Mouse (Mus musculus): Measurements from ENCODE around the gene Atl1. TPM values are rescaled to one million over a fixed set of nuclear protein-coding genes. Genes with fewer than 3 reads are reported as not detected.

Gene Atl1
- total RNA-seq, 2 experiments from 2014 or later, result 4.0 to 6.1 TPM

DNA sequence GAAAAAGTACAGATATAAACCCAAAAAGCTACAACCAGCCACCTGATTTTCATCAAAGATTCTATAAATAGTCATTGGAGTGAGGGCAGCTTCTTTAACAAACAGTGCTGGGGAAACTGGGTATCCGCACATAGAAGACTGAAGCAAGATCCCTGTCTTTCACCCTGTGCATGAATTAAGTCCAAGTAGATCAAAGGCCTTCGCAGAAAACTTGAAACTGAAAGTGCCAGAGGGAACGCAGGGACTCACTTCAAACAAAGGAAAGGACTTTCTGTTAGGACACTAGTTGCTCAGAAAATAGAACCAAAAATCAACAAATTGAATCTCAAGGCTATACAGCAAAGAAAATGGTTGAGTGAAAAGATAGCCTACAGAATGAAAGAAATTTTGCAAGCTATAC lies 103.0 kb downstream of the Atl1 start:
- DNase-seq, result no peak
- intact Hi-C loops (cut with DNase I), result no loop called here

- intact Hi-C loops (cut with DNase I), result no loop called here
- DNase-seq, result no peak
These were observed 106.0 kb downstream of the Atl1 start for GRCm38 (mm10) chr12:69998186-69998983.

GRCm38 (mm10) chr12:70005103-70005502 lies 112.7 kb downstream of the Atl1 start:
- DNase-seq, result no peak
- intact Hi-C loops (cut with DNase I), result no loop called here

- intact Hi-C loops (cut with DNase I), result no loop called here
- DNase-seq, result no peak
These were observed 117.9 kb downstream of the Atl1 start for GRCm38 (mm10) chr12:70010356-70010755.

GRCm38 (mm10) chr12:70011681-70012080 lies 119.3 kb downstream of the Atl1 start:
- no peak for DNase-seq
- intact Hi-C loops (cut with DNase I), result no loop called here

DNA sequence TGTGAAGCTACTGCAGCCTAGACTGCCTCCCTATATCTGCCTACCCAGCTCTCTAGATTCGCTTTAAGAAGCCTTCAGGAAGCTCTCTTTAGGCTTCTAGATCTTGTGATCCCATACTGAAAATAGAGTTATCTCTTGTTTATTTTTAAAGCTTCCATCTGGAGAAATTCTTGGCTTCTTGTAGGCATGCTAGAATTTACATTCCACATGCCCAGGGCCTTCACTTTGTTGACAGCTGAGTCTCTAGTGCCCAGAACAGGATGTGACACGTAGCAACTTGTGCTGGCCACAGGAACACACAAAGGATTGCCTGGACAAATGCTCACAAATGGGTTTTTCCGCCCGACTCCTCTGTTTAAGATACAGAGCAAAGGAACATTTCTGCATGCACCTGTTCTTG lies 123.5 kb downstream of the Atl1 start:
- intact Hi-C loops (cut with DNase I), result no loop called here
- no peak for DNase-seq

Other genes starting within 250 kb of the Atl1 start
- gene Sos2, start 210.8 kb upstream of the Atl1 start, total RNA-seq (2021), result 10 to 100 TPM; 30.4 to 35.3 TPM
- 10 to 100 TPM; 30.0 to 30.2 TPM for gene L2hgdh, start 167.7 kb upstream of the Atl1 start, total RNA-seq (2021)
- gene Atp5s, start 167.7 kb upstream of the Atl1 start, total RNA-seq (2021), result 10 to 100 TPM; 19.4 to 21.3 TPM
- 1 to 10 TPM; 5.3 to 5.9 TPM for gene Cdkl1, start 101.3 kb upstream of the Atl1 start, total RNA-seq (2021)
- 10 to 100 TPM; 28.7 to 30.1 TPM for gene Map4k5, start 586 bp downstream of the Atl1 start, total RNA-seq (2021)
- 10 to 100 TPM; 30.0 to 31.4 TPM for gene Sav1, start 94.4 kb downstream of the Atl1 start, total RNA-seq (2021)
- 10 to 100 TPM; 21.8 to 26.1 TPM for gene Nin, start 221.1 kb downstream of the Atl1 start, total RNA-seq (2021)

All from heart, postnatal 14 days (tissue).